Mouse (Mus musculus) B cell, adult 2 months (primary cell): ENCODE data around the gene Rpl26.

ENCODE experiments used
- DNase-seq, 2 experiments: peaks; one replicate each; pipeline ENCODE4 v3.0.0; 2022

Gene Rpl26

DNA sequence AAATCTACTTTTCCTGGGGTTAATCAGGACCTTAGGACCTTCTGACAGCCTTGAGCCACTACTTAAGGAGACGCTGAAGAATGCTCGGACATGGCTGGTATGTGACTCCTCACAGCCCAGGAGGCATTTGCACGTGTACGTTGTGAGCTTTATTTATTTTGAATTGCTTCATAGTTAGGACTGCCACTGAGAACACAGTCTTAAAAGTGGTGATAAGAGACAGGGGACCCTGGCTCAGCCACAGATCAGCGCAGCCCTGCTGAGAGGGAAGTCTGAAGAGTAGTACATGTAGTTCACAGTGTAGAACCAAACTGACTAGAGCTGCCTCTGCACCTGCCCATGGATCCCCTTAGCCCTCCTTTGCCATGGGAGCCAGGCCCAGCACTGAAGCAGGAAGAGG lies 9.6 kb upstream of the Rpl26 start:
- DNase-seq, result no peak

DNA sequence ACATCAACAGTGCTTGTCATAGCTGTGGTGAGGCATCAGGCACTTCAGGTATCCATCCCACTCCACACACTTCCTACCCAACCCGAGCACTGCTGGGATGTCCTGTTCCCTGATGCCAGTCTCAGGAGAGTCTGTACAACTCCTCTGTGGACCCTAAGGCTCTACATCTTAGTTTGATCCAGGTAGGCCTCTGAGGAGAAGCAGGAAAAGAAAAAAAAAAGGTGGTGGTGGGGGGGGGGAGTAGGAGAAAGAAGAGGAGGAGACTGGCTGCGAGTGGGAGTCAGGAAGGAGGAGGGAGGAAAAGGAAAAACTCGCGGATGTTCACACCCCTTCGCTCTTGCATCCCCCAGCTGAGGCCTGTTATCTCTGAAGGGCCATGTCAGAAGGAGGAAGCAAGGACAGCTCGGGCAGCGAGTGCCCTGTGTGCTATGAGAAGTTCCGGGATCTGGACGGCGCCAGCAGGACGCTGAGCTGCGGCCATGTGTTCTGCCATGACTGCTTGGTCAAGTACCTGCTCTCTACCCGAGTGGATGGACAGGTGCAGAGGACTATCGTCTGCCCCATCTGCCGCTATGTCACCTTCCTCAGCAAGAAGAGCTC lies 9.1 kb upstream of the Rpl26 start:
- no peak for DNase-seq

DNA sequence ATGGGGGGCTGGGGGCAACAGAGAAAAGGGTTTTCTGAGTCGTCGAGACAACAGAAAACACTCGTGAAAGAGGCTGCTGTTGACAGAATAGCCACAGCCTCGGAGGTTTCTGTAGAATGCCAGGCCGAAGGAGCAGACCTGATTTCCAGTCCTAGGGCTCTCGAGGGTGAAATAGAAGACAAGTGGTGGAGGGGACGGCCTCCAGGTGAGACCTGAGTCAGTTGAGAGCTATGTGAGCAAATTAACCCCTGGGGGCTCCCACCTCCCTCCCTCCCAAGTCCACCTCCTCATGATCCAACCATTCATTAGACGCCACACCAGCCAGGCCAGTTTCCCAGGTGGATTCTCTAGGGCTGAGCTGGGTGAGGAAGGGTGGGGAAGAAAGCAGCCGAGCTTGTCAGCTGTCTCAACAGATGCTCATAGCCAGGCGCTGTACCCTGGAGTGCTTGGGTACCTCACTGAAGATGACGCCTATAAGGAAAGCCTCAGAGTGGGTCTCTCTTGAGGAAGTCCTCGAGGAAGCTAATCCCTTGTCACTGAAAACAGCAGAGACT lies 7.4 kb upstream of the Rpl26 start:
- no peak for DNase-seq

DNA sequence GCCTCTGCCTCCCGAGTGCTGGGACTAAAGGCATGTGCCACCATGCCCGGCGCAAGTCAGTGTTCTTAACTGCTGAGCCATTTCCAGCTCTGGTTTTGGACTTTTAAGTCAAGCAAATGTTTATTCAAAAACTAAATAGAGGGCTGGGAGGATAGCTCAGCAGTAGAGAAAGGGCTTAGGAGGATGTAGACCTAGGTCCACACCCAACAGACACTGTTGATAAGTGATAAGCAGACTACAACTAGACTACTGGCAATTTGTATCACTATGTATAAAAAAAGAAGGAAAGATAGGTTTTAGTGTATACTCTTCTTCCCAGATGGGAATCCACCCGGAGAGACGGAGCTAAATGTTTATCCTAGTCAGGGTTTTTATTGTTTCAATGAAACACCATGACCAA lies 5.1 kb upstream of the Rpl26 start:
- DNase-seq, result no peak

DNA sequence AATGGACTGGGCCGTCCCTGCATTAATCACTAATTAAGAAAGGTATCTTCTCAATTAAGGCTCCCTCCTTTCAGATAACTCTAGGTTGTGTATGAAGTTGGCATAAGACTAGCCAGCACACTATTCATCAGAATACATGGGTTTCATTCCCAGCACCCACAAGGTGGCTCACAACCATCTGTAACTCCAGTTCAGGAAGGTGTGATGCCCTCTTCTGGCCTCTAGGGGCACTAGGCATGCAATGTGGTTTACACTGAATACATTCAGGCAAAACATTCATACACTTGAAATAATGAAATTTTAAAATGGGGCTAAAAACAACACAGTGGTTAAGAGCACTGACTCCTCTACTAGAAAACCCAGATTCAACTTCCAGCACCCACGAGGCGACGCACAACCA lies 4.3 kb upstream of the Rpl26 start:
- DNase-seq, result peak; percentile 64 to 70

DNA sequence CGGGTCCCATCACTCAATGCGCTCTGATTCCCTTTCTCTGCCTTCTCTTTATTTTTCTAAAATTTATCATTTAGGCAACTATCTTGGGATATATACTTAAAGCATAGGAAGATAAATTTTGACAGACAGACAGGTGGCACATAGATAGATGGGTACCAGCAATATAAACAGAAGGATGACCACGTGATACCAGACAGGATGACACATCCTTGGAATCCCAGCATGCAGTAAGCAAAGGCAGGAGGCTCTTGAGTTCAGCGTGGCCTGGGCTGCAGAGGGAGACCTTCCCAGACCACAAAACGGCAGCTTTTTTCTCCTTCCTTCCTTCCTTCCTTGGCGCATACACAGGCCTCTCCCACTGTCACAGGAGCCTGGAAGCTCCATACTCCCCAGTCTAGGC lies 3.5 kb upstream of the Rpl26 start:
- DNase-seq, result no peak

DNA sequence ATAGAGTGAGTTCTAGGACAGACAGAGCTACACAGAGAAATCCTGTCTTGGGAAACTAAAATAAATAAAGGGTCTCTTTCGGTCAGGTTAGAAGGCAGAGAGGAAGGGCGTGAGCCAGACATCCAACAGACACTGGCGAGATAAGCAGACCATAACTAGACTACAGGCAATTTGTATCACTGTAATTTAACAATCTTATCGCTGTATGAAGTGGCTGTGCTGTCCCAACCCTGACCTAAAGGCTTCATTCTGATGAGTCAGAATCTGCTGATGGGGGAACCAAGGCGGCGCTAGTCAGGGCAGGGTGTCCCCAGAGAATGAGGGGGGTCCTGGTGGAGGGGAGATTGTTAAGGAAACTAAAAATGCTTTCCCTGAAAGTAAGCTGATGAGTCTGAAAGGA lies 2.6 kb upstream of the Rpl26 start:
- no peak for DNase-seq

DNA sequence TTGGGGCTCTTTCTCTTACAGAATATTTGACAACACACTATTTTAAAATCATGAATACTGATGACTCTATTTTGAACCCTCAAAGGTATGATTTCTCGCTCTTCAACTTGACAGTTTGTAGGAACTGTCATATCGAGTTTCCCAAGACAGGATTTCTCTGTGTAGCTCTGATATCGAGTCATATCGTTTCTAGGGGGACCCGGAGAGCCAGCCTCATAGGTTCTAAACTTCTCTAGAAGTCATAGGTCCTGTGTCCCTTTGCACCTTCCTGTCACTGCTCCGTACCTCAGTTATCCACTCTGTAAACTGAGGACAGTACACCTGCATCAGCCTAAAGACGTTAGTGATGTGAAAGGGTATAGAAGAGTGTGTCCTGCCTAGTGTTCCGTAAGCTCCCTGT lies 1.6 kb upstream of the Rpl26 start:
- no peak for DNase-seq

DNA sequence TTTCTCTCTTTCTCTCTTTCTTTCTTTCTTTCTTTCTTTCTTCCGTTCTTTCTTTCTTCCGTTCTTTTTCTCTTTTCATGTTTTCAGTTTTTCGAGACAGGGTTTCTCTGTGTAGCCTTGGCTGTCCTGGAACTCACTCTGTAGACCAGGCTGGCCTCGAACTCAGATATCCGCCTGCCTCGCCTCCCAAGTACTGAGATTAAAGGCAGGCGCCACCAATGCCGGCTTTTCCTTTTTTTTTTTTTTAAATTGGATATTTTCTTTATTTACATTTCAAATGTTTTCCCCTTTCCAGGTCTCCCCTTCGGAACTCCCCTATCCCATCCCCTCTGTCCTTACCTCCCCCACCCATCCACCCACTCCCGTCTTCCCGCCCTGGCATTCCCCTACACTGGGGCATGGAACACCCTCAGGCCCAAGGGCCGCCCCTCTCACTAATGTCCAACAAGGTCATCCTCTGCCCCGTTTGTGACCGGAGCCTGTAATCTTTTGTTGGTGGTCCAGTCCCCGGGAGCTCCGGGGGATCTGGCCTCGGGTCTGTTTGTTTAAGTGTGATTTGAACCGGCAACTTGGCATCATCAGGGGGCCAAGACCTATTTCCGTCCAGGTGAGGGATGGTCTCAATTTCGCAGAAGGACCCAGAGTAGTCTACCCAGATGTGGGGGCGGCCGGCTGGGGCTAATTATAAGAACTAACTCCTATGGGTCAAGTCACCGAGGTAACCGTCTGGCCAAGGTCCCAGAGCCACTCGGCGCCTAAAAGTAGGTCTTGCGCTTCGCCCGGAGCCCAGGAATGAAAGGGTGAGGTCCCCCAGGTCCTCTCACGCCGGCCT lies 648 bp upstream of the Rpl26 start:
- no peak for DNase-seq

DNA sequence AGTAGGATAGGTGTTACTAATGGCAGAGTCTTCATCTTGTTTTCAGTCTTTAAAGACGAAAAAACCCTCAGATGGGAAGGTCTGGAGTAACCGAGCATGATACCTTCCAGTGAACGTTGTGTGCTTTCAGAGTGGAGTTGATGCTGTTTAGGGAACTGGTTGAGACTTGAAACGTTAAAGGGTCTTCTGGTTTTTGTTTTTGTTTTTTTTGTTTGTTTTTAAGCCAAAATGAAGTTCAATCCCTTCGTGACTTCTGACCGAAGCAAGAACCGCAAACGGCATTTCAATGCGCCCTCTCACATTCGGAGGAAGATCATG lies 623 bp downstream of the Rpl26 start:
- no peak for DNase-seq

DNA sequence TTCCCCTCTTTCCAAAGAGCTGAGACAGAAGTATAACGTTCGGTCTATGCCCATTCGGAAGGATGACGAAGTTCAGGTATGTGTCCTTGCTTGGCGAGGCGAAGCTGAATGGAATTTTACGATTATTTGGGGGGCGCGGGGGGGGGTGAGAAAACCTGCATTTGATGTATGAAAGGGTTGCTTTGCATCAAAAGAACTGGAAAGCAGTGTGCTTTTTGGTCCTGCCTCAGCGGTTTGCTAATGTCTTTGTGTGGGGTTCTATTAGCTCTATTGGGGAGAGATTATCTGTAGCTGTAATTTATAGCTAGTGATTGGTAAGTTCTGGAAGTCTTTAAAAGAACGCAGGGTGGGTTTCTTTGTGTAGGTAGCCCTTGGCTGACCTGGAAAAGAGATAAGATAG lies 984 bp downstream of the Rpl26 start:
- no peak for DNase-seq

DNA sequence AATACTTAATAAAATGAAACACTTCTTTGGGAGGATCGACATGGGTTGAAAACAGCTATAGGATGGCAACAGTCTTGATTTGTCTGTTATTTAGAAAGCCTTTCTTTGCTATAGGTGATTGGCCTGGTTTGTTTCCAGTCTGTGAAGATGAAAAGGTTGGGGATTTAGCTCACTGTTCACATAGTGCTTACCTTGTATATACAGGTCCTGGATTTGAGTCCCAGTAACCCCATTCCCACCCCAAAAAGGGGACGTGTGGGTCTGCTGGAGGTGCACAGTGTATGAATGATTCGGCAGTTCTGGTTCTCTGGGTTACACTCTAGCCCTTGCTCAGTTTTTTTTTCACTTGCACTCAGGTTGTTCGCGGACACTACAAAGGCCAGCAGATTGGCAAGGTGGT lies 1.4 kb downstream of the Rpl26 start:
- DNase-seq, result no peak

DNA sequence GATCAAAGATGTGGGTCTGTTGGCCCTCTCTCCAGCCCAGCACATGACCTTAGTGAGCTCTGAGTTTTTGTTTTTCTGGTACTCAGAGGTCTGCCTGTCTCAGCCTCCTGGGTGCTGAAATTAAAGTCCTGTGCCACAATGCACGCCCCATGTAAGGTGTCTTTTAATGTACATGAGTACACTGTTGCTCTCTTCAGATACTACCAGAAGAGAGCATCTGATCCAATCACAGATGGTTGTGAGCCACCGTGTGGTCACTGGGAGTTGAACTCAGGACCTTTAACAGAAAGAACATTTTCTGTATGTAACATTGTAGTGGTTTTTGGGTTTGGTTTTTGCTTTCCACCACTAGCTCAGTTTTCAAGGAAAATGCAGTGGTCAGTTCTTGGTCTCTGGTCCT lies 2.4 kb downstream of the Rpl26 start:
- no peak for DNase-seq

DNA sequence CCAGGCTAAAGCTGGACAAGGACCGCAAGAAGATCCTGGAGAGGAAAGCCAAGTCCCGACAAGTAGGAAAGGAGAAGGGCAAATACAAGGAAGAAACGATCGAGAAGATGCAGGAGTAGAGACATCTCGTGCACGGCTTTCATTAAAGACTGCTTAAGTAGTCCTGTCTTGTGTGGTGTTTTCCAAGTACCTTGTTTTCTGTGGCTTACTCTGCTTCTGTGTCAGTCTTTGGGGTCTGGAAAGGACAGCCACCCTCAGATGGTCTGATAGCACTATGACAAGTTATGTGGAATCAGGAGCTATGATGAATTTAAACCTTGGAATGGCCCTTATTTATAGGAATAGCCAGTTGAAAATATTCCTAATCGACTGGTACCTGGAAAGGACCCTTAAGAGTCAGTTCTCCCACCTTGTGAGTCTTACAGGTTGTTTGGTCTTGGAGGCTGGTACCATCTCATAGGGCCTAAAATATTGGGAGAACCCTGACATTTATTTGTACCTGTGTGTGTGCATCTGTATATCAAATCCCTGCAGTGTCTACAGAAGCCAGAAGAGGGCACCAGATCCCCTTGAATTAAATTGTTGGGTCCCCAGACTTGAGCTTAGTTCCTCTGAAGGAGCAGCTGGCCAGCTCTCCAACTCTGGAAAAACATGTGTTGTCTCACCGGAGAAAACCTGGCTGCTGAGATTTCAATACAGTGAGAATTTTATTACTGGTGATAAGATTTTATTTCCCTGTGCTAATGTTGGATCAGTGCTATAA lies 3.2 kb downstream of the Rpl26 start:
- DNase-seq, result peak; percentile 79 to 82

DNA sequence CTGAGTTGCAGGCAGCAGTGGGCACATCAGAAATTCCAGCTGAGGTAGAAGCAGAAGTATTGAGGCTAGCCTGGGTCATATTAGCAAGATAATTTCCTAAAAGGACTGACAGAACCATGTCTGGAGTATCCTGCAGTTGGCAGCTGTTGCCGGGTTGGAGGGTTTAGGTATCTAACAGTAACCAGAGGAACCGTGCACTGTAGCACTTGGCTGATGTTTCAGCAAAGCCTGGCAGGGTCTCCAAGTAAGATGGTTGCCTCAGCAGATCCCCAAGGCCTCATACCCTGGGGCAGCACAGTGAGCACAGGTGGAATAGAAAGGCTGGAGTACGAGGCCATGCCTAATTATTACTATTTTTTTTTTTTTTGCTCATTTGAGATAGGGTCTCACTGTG lies 3.8 kb downstream of the Rpl26 start:
- no peak for DNase-seq

DNA sequence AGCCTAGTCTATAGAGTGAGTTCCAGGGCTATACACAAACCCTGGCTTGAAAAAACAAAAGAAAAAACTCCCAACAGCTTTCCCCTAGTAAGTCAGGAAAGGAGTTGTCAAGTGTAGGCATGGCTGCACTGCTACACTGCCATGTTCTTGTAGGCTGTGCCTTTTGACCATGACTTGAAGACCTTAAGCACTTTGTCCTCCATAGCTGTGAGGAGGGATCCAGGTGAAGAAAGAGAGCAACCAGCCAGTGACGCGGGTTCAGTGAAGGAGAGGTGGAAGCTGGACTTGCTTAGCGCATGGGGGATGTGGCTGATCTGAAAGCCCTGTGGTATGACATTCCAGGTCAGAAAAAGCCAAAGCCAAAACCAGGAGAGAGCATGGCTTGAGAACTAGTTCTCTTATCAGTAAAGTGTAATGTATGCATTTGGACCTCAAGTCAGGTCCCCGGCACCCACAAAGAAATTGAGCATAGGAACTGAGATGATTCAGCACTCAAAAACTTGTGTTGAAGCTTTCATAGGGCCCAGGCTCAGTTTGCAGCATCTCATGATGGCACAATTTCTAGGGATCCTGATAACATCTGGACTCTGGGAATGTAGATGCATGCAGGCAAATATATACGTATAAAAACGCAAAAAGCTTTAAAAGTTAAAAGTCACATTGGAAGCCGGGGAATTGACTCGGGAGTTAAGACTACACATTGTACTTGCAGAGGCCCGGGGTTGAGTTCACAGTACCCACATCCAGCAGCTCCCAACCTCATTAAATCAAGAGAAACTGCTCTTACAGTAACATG lies 4.5 kb downstream of the Rpl26 start:
- DNase-seq, result no peak

DNA sequence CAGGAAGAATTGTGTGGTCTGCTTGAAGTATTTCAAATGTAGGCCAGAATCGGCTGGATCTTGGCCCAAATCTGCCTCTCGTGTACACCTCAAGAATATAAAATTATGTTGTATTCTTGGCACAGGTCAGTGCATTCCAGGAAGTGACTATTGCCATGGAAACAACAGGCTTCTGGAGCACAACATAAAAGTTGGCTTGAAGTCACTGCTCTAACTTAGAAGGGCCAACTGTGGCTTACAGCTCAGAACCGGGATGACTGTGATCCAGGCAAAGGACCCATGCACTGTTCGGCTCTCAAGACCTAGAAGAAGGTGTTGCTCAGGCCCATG lies 5.0 kb downstream of the Rpl26 start:
- no peak for DNase-seq

DNA sequence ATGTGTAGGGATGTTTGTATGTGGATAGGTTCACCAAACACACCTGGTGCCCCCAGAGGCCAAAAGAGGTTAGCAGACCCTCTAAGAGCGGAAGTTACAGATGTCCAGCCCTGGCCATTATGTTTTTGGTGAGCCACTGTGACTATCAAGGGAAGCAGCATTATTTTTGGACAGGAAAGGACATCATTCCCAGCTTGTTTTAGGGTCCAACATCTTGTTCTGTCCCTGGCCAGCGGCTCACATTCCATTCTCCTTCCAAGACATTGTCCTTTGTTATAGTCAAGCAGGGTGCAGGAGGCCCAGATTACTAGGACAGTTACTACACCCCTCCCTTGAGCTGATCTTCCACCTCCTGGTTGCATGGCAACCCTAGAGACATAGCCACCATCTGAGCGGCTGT lies 5.9 kb downstream of the Rpl26 start:
- DNase-seq, result no peak

DNA sequence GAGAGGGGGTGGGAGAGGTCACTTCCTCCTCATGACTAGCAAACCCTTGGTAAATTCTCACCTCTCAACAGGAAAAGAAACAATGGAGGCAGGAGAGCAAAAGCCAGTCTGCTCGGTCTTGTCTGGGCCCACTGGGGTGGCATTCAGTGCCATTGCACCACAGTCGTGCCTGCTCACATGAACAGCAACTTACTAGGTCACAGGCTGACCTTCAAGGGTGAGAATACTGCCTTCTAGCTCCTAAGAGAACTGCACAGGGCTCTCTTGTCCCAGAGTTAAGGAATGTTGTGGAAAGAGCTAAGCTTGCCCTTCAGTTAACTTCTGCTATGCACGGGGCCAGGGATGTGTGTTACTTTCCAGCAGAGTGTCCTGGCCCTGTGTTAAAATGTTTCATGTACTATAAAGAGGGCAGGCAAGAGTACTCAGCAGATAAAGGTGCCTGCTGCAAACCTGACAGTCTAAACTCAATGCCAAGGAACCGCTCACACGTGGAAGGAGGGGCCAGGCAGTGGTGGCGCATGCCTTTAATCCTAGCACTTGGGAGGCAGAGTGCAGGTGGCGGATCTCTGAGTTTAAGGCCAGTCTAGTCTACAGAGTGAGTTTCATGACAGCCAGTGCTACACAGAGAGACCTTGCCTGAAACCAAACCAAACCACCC lies 7.6 kb downstream of the Rpl26 start:
- DNase-seq, result no peak

DNA sequence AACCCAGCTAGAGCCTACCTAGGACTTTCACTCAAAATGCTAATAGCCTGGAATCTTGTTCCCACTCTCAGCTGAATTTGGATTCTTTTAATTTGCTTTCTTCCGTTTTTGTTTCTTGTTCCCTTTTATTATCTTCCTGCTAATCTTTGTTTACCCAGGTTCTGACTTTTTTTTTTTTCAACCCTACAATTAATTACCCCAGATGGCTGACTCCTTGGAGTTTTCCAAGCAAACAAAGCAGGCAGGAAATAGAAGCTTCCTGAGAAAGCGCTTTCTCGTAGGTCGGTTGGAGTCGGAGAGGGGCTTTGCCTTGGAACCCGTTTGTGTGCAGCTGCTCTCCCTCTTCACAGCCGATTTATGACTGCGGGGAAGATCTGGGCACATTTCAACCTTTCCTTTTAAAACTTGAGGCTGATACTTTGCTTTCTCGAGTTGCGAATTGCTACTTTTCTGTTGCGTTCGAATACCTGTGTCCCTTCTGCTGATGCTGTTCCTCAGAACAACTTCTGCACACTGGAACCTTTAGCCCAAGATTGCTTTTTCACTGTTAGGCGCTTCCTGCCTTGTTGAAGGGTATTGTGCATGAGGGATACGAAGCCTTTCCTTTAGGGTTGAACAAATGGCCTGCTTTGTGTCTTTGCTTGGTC lies 10.3 kb downstream of the Rpl26 start:
- DNase-seq, result no peak

DNA sequence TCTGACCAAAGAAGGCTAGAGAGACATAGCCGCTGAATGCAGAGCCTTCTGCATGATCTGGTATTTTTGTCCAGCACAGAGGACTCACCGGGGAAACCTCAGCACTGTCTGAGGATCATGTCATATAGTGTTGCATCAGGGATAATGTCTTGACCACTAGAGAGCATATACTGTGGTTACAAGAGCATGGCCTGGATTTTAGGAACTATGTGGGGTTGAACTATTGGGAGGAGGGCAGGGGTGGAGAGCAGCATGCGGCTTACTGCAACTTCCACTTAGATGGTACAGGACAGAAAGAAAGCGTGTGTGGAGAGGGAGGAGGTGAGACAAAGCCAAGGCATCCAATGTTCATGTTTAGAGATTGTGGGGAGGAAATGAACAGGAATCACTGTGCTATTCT lies 13.2 kb downstream of the Rpl26 start:
- no peak for DNase-seq

DNA sequence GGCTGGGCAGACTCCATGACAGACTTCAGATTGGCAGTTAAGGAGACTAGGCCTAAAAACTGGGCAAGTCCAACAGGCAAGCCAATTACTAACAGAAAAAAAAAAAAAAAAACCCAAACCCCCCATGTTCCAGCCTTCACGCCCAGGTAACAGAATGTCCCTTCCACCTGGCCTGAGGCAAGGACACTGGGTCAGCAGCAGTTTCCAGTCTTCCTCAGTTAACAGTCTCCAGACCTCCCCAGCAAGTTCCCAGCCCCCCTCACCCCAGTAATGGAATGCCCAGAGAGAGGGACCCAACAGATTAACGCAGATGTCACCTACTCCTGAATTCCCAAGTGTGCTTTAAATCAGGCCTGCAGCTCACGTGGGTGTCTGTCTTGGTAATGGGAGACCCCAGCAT lies 21.8 kb downstream of the Rpl26 start:
- no peak for DNase-seq
